Mouse (Mus musculus) midbrain, embryonic 11.5 days (tissue): Measurements from ENCODE around the gene Mrgprx1. TPM values are rescaled to one million over a fixed set of nuclear protein-coding genes. Genes with fewer than 3 reads are reported as not detected.

Experiments used
- ATAC-seq: fragments of 200-750 bp; cut with Nextera tagmentation; 2 replicates; pipeline ENCODE4 v1.8.0; 2017; ENCODE audit warnings: moderate TSS enrichment, moderate library complexity; ENCODE audit not compliant: low FRiP score
- DNase-seq: peaks from one replicate; pipeline ENCODE4 v3.0.0; 2015; ENCODE audit warnings: low spot score; ENCODE audit errors: missing footprints
- H3K27ac ChIP-seq: fragments of 300-500 bp; sonication (generic); 2 replicates; pipeline ENCODE4 v1.5.1; 2014; ENCODE audit warnings: low read depth, low read length
- H3K27me3 ChIP-seq: fragments of 300-500 bp; sonication (generic); 2 replicates; pipeline ENCODE4 v1.6.1; 2014; ENCODE audit warnings: mild to moderate bottlenecking, low read length, moderate library complexity, mixed read lengths; ENCODE audit not compliant: control insufficient read depth, insufficient read depth
- H3K36me3 ChIP-seq: fragments of 300-500 bp; sonication (generic); 2 replicates; pipeline ENCODE4 v1.6.1; 2014; ENCODE audit warnings: mild to moderate bottlenecking, low read length, moderate library complexity, mixed read lengths; ENCODE audit not compliant: control insufficient read depth, insufficient read depth
- H3K4me1 ChIP-seq: fragments of 300-500 bp; sonication (generic); 2 replicates; pipeline ENCODE4 v1.6.1; 2014; ENCODE audit warnings: low read length; ENCODE audit not compliant: control insufficient read depth, insufficient read depth
- H3K4me2 ChIP-seq: fragments of 300-500 bp; sonication (generic); 2 replicates; pipeline ENCODE4 v1.6.1; 2014; ENCODE audit warnings: mild to moderate bottlenecking, moderate library complexity
- H3K4me3 ChIP-seq: fragments of 300-500 bp; sonication (generic); 2 replicates; pipeline ENCODE4 v1.5.1; 2014; ENCODE audit warnings: low read depth, low read length
- H3K9ac ChIP-seq: fragments of 300-500 bp; sonication (generic); 2 replicates; pipeline ENCODE4 v1.6.1; 2014; ENCODE audit warnings: low read length
- H3K9me3 ChIP-seq: fragments of 300-500 bp; sonication (generic); 2 replicates; pipeline ENCODE4 v1.6.1; 2016; ENCODE audit warnings: low read length; ENCODE audit not compliant: control insufficient read depth
- WGBS: fragments of 180-500 bp; shearing (Covaris S2); extraction: QIAGEN DNeasy Blood & Tissue Kit; methylation state at CpG from one replicate; pipeline ENCODE4 v1.1.7; 2014; 5-methylcytosine and 5-hydroxymethylcytosine counted together
- polyA plus RNA-seq: library from polyadenylated mRNA; unstranded; fragments of >200 nt; fragmentation: Nextera tagmentation; extraction: Ambion mirVana; gene quantifications from 2 replicates; pipeline ENCODE4 v1.2.1, GENCODE M21; 2014

Gene Mrgprx1
- polyA plus RNA-seq, result not detected in 2 replicates

DNA sequence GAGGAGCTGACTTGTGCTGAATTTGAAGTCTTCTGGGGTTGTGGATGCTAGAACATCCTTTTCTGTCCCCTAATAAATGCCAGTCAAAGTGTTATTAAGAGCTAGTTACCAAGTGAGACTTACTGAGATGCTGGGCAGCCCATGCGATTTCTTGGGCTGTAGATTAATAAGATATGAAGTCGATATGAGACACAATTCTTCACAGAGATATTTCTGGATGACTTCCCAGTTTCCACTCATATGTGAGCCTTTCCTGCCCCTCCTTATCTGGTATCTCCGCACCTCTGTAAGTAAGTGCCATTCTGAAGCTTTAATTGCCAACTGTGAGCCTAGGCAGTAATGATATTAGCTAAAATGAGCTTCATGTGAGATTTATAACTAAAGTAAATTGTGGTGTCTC, at the start of gene Mrgprx1:
Gene Mrgprx1 (minus strand): TSS at position 101 of the 400 bp plus-strand sequence.
- H3K36me3 ChIP-seq, result no peaks in the 10 kb centered on the region
- no peak within 1 kb of the TSS for H3K4me2 ChIP-seq
- H3K4me3 ChIP-seq, result no peak within 1 kb of the TSS
- H3K27ac ChIP-seq, result no peak within 1 kb of the TSS
- WGBS, result 87% methylated on average over 3 of the region's 3 CpGs
- ATAC-seq, result no peak
- no peaks in the 10 kb centered on the region for H3K9me3 ChIP-seq
- H3K4me1 ChIP-seq, result no peaks in the 10 kb centered on the region
- H3K9ac ChIP-seq, result no peak within 1 kb of the TSS
- H3K27me3 ChIP-seq, result no peaks in the 10 kb centered on the region
- DNase-seq, result no peak

DNA sequence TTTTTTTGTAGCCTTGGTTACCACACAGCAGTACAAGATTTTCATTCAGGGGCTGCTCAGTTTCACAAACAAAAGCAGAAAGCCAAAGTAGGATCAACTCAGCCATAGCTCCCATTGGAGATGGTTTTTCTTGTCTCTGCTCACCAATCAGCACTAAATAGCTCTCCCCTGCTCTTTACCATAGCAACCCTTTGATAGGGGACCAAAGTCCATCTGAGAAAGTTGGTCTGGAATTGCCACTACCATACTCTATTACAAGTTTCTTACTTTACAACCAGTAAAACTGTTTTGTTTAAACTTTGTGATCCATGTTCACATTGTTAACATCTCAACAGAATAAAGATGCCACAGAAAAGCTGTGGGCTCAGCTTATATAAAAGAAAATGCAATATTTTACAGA, 48.1 kb upstream of the Mrgprx1 start:
- no peak for DNase-seq
- H3K9ac ChIP-seq, result no peak overlapping the region
- no peak overlapping the region for H3K27ac ChIP-seq
- no peak overlapping the region for H3K4me3 ChIP-seq
- ATAC-seq, result no peak
- H3K9me3 ChIP-seq, result no peaks in the 10 kb centered on the region
- no peak overlapping the region for H3K4me2 ChIP-seq
- no peaks in the 10 kb centered on the region for H3K27me3 ChIP-seq
- no peaks in the 10 kb centered on the region for H3K4me1 ChIP-seq
- no peaks in the 10 kb centered on the region for H3K36me3 ChIP-seq

DNA sequence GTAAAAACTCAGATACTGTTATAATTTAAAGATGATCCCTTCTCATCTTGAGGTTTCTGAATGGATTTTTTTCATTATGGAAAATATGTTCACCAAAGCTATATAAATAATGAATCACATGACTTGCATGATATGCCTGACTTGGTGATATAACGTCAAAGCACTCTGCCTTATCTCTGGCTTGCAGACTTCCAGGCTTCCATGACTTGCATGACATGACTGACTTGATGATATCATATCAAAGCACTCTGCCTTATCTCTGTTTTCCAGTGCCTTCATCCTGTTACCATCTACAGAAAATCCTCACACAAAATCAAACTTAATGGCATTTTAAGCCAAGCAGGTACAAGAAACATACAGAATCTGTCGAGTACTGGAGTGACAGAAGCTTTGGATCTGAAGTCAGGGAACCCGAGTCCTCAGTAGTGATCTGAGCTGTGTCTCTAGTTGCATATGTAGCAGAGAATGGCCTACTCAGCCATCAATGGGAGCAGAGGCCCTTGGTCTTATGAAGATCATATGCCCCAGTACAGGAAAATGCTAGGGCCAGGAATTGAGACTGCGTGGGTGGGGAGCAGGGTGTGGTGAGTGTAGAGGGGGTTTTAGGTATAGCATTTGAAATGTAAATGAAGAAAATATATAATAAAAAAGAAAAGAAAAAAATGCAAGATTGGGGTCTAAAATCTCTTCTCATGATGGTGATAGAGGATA, 19.2 kb upstream of the Mrgprx1 start:
- Histone ChIP-seq H3K27me3 (no peaks in the 10 kb centered on the region), H3K4me2 (no peak overlapping the region), H3K4me3 (no peak overlapping the region), H3K36me3 (no peaks in the 10 kb centered on the region), H3K4me1 (no peaks in the 10 kb centered on the region), H3K9me3 (no peaks in the 10 kb centered on the region), H3K9ac (no peak overlapping the region), H3K27ac (no peak overlapping the region)
- no peak for ATAC-seq
- 79% methylated on average over 4 of the region's 4 CpGs for WGBS
- no peak for DNase-seq

DNA sequence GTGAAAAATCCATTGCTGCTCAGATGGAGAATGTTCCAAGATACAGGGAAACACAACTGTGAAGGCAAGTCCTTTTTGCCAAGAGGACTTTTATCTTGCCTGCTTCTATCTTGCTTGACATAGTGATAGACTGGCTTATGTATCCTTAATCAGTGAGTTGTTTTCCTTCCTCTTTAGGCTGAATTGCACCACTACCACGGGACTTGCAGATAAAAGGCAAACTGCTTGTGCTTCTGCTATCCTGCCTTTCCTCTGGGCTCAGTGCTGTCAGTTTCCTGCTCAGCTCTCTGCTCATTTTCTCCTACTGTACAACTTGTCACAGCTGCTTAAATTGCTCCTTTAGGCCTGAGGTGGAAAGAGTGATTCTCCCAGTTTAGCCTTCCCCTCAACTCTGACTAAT, 16.6 kb upstream of the Mrgprx1 start:
- 79% methylated on average over 1 of the region's 1 CpGs for whole genome bisulfite sequencing
- no peak for ATAC-seq
- Histone ChIP-seq H3K27ac (no peak overlapping the region), H3K4me1 (no peaks in the 10 kb centered on the region), H3K9ac (no peak overlapping the region), H3K4me3 (no peak overlapping the region), H3K4me2 (no peak overlapping the region), H3K36me3 (no peaks in the 10 kb centered on the region), H3K27me3 (no peaks in the 10 kb centered on the region), H3K9me3 (no peaks in the 10 kb centered on the region)
- DNase-seq, result no peak

DNA sequence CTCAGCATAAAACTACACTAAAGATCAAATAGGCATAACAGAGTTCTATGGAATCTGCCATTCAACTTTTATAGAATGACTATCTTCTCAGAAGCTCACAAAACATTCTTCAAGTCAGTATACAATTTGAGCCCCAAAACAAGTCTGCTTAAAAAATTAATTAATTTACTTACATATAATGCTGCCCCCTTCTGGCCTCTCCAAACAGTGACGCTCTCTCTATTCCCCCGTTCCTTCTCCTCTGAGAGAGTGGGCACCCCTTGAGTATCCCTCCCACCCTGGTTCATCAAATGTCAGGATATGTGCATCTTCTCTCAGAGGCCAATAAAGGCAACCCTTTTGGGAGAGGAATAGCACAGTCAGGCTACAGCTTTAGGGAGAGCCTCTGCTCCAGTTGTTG, 9.5 kb downstream of the Mrgprx1 start:
- no peaks in the 10 kb centered on the region for H3K36me3 ChIP-seq
- 62% methylated on average over 2 of the region's 2 CpGs for WGBS
- no peak overlapping the region for H3K4me2 ChIP-seq
- no peaks in the 10 kb centered on the region for H3K27me3 ChIP-seq
- no peak for ATAC-seq
- H3K9me3 ChIP-seq, result no peaks in the 10 kb centered on the region
- no peak overlapping the region for H3K9ac ChIP-seq
- no peak overlapping the region for H3K27ac ChIP-seq
- no peaks in the 10 kb centered on the region for H3K4me1 ChIP-seq
- H3K4me3 ChIP-seq, result no peak overlapping the region
- no peak for DNase-seq

DNA sequence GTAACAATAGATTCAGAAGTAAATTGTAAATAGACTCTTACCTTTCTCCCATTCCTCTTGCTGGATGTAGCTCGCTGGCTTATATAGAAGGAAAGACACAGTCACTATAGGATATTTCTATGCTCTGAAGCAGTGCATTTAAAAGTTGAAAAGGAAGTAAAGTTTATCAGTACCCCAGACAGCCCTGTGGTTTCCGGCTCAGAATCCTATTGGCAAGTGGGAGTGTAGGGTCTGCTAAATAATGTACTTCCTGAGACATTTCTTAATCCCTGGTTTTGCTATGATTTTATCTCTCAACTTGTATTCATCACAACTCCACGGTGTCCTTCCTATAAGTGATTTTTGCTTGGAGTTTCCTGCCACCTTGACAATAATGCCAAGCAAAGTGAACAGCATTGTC, 31.7 kb downstream of the Mrgprx1 start:
- no peak overlapping the region for H3K4me2 ChIP-seq
- 88% methylated on average over 3 of the region's 3 CpGs for WGBS
- no peak for ATAC-seq
- no peaks in the 10 kb centered on the region for H3K27me3 ChIP-seq
- no peaks in the 10 kb centered on the region for H3K9me3 ChIP-seq
- no peaks in the 10 kb centered on the region for H3K4me1 ChIP-seq
- DNase-seq, result no peak
- no peak overlapping the region for H3K27ac ChIP-seq
- no peak overlapping the region for H3K9ac ChIP-seq
- H3K36me3 ChIP-seq, result no peaks in the 10 kb centered on the region
- no peak overlapping the region for H3K4me3 ChIP-seq

DNA sequence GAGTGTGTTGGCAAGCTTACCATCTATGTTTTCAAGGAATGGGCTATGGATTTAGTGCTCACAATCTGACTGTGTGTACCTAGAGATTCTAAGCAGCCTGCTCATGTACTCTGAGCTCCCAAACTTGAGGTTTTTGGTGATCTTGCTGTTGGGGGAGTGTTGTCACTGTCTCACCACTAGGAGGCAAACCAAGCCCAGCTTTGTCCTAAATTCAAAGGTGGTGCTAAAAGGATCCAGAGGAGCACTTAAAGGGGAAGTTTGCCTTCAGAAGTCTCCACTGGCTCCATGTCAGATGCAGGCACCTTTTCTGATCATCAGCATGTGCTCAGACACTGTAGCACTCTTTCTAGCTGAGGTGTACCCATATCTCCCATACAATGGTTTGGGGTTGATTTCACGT, 40.6 kb downstream of the Mrgprx1 start:
- ATAC-seq, result no peak
- H3K27ac ChIP-seq, result no peak overlapping the region
- no peak overlapping the region for H3K4me2 ChIP-seq
- H3K27me3 ChIP-seq, result no peaks in the 10 kb centered on the region
- no peaks in the 10 kb centered on the region for H3K36me3 ChIP-seq
- H3K4me1 ChIP-seq, result no peaks in the 10 kb centered on the region
- no peaks in the 10 kb centered on the region for H3K9me3 ChIP-seq
- no peak for DNase-seq
- 76% methylated on average over 1 of the region's 1 CpGs for WGBS
- no peak overlapping the region for H3K9ac ChIP-seq
- H3K4me3 ChIP-seq, result no peak overlapping the region

DNA sequence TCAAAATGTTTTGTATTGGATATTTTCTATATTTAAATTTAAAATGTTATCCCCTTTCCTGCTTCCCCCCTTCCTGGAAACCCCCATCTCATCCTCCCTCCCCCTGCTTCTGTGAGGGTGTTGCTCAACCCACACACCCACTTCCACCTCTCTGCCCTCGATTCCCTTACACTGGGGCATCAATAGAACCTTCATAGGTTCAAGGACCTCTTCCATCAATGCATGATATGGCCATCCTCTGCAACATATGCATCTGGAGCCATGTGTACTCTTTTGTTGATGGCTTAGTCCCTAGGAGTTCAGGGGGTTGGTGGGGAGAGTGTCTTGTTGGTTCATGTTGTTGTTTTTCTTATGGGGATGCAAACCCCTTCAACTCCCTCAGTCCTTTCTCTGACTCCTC, 45.4 kb downstream of the Mrgprx1 start, which contains the start of gene Mrgpra4:
Gene Mrgpra4 (minus strand): TSS at position 101 of the 400 bp plus-strand sequence.
- no peak within 1 kb of the TSS for H3K27ac ChIP-seq
- no peak within 1 kb of the TSS for H3K9ac ChIP-seq
- 67% methylated on average over 1 of the region's 1 CpGs for WGBS
- no peaks in the 10 kb centered on the region for H3K36me3 ChIP-seq
- H3K9me3 ChIP-seq, result no peaks in the 10 kb centered on the region
- DNase-seq, result no peak
- H3K27me3 ChIP-seq, result no peaks in the 10 kb centered on the region
- ATAC-seq, result no peak
- H3K4me2 ChIP-seq, result no peak within 1 kb of the TSS
- H3K4me3 ChIP-seq, result no peak within 1 kb of the TSS
- no peaks in the 10 kb centered on the region for H3K4me1 ChIP-seq
